Mouse (Mus musculus) stomach, embryonic 16.5 days (tissue): ENCODE results near the gene Napa. TPM values are rescaled to one million over a fixed set of nuclear protein-coding genes. Genes with fewer than 3 reads are reported as not detected.

ENCODE experiments used
- ATAC-seq: fragments of 200-750 bp; cut with Nextera tagmentation; 2 replicates; pipeline ENCODE4 v1.8.0; 2017; ENCODE audit warnings: moderate number of reproducible peaks, moderate TSS enrichment; ENCODE audit not compliant: insufficient read depth, low FRiP score
- H3K27ac ChIP-seq: fragments of 300-500 bp; sonication (generic); 2 replicates; pipeline ENCODE4 v1.5.1; 2014; ENCODE audit warnings: low read length
- H3K27me3 ChIP-seq: fragments of 300-500 bp; sonication (generic); 2 replicates; pipeline ENCODE4 v1.6.1; 2014; ENCODE audit warnings: low read length, control low read depth, mixed read lengths; ENCODE audit not compliant: control insufficient read depth, insufficient read depth
- H3K36me3 ChIP-seq: fragments of 300-500 bp; sonication (generic); 2 replicates; pipeline ENCODE4 v1.6.1; 2014; ENCODE audit warnings: low read length; ENCODE audit not compliant: control insufficient read depth, insufficient read depth
- H3K4me1 ChIP-seq: fragments of 300-500 bp; sonication (generic); 2 replicates; pipeline ENCODE4 v1.6.1; 2014; ENCODE audit warnings: low read length, control low read depth, mixed read lengths; ENCODE audit not compliant: control insufficient read depth, insufficient read depth
- H3K4me2 ChIP-seq: fragments of 300-500 bp; sonication (generic); 2 replicates; pipeline ENCODE4 v1.6.1; 2014; ENCODE audit warnings: low read depth, low read length, mixed read lengths
- H3K4me3 ChIP-seq: fragments of 300-500 bp; sonication (generic); replicated peaks from 2 replicates; pipeline ENCODE4 v1.5.1; 2014; ENCODE audit warnings: mild to moderate bottlenecking, low read length
- H3K9ac ChIP-seq: fragments of 300-500 bp; sonication (generic); 2 replicates; pipeline ENCODE4 v1.6.1; 2014; ENCODE audit warnings: low read length
- H3K9me3 ChIP-seq: fragments of 300-500 bp; sonication (generic); replicated peaks from 2 replicates; pipeline ENCODE4 v1.6.1; 2016; ENCODE audit warnings: low read length, control low read depth; ENCODE audit not compliant: control insufficient read depth
- WGBS: fragments of 180-500 bp; shearing (Covaris S2); extraction: QIAGEN DNeasy Blood & Tissue Kit; methylation state at CpG from one replicate; pipeline ENCODE4 v1.1.7; 2014; 5-methylcytosine and 5-hydroxymethylcytosine counted together
- polyA plus RNA-seq: library from polyadenylated mRNA; unstranded; fragments of >200 nt; fragmentation: Nextera tagmentation; extraction: Ambion mirVana; gene quantifications from 2 replicates; pipeline ENCODE4 v1.2.1, GENCODE M21; 2015

Gene Napa
- polyA plus RNA-seq = 206 and 230 TPM in 2 replicates

DNA sequence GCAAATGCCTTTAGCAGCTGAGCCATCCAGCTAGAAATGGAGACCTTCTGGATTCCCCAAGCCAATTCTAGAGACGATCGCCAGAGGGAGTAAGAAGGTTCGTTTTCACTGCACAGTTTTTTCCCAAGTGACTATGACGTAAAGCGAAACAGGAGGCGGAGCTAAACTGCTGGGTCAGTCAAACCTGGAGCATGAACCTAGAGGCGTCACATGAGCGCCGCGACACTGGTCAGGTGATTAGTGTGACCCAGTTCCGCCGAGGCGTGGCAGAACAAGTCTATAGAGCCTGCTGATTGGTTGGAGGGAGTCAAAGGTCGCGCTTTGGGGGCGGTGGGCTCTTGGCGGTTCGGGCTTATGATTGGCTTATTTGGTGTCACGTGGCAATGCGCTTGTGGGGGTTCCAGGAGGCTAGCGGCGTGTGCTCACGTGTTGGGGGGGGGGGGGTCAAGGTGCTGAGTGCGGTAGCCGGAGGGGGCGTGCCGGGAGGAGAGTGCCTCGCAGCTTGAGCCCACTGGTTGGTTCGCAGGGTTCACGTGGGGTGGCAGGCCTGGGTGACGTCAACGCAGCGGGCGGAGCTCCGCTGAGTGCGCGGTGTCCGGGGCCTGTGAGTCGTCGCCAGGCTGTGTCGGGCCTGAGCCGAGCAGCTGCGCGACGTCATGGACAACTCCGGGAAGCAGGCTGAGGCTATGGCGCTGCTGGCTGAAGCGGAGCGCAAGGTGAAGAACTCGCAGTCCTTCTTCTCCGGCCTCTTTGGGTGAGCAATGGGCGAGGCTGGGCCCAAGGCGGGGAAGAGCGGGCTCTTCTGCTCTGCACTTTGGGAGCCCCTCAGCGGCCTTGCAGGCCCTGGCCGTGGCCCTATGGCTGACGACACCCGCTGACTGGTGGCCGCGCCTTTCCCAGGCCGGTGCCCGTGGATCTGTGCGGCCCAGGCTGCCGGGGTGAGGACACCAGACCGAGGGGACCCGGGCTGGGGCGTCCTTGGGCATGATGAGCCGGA lies at the start of gene Napa:
Gene Napa (plus strand): TSS at position 438 of the 997 bp plus-strand sequence.
- peak within 1 kb of the TSS; percentile 93 for H3K4me2 ChIP-seq
- peak within 1 kb of the TSS; percentile 99 for H3K9ac ChIP-seq
- no peaks in the 10 kb centered on the region for H3K9me3 ChIP-seq
- WGBS = under 1% methylated on average over 68 of the region's 68 CpGs
- H3K36me3 ChIP-seq = no peaks in the 10 kb centered on the region
- ATAC-seq = peak; percentile 98
- peaks cover 8% of the 10 kb centered on the region for H3K4me1 ChIP-seq
- no peaks in the 10 kb centered on the region for H3K27me3 ChIP-seq
- peak within 1 kb of the TSS; percentile 88 for H3K27ac ChIP-seq
- H3K4me3 ChIP-seq = peak within 1 kb of the TSS; percentile 89

DNA sequence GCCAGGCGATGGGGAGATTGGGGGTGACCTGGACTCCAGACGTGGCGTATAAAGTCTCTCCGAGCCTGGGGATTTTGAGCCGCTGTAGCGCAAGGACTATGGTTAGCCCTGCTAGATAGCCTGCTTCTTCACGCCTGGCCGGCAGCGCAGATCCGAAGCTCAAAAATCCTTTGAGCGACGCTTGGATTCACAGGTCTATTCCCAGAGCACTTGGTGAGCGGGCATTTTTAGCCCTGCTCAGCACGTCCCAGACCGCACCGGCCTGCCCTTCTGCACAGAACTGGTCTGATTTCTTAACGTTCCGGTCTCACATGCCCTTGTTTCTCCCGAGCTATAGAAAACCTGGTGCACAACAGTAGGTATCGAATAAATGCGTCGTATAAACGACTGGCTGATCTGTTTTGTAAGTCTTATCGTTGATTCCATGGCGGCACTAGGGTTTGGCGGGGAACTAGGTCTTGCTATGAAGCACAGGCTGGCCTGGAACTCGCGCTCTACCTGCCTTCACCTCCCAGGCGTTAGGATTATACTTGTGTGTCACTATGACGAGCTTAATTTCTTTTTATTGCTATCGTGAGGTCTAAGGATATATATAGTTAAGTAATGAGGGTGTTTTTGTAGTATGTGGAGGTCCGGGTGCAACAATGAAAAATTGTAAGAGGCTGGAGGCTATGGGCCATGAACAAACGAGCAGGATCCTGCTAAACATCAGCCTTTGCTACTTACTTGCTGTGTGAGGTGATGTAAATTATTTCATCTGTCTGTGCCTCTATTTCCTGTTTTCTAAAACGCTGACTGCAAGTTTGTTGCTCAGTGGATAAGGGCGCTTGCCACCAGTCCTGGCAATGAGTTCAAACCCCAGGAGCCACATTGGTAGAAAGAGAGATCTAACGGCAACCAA lies 49.3 kb upstream of the Napa start:
- Histone ChIP-seq H3K4me1 (peaks cover 36% of the 10 kb centered on the region), H3K9ac (peak overlapping the region; percentile 84)
- WGBS = 6% methylated on average over 36 of the region's 36 CpGs

DNA sequence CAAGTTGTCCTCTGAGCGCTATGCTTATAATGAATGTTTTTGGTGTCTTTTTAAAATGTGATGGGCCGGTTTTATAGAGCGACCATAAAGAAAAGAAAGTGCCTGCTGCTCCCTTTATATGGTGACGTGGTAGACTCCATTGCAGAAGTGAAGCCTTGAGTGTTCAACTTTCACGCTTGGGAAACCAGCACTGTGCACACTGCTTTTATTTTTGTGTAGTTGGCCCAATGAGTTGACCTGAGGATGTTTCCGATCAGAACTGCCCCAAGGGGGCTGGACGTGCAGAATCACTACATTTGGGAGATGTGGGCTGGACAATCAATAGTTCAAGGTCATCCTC lies 48.7 kb upstream of the Napa start:
- Histone ChIP-seq H3K4me1 (peaks cover 30% of the 10 kb centered on the region), H3K9me3 (no peaks in the 10 kb centered on the region), H3K4me3 (peak overlapping the region; percentile 88), H3K36me3 (no peaks in the 10 kb centered on the region), H3K9ac (peak overlapping the region; percentile 84), H3K4me2 (peak overlapping the region; percentile 67), H3K27me3 (no peaks in the 10 kb centered on the region), H3K27ac (peak overlapping the region; percentile 79; the same call in 1 of the 2 replicates)
- 72% methylated on average over 7 of the region's 7 CpGs for WGBS
- no peak for ATAC-seq

More for the DNA sequence above, 49.3 kb upstream of the Napa start:
- no peaks in the 10 kb centered on the region for H3K27me3 ChIP-seq
- H3K9me3 ChIP-seq = no peaks in the 10 kb centered on the region
- peak overlapping the region; percentile 79 for H3K27ac ChIP-seq
- ATAC-seq = no peak
- H3K36me3 ChIP-seq = no peaks in the 10 kb centered on the region
- H3K4me3 ChIP-seq = peak overlapping the region; percentile 88
- peak overlapping the region; percentile 67 for H3K4me2 ChIP-seq

DNA sequence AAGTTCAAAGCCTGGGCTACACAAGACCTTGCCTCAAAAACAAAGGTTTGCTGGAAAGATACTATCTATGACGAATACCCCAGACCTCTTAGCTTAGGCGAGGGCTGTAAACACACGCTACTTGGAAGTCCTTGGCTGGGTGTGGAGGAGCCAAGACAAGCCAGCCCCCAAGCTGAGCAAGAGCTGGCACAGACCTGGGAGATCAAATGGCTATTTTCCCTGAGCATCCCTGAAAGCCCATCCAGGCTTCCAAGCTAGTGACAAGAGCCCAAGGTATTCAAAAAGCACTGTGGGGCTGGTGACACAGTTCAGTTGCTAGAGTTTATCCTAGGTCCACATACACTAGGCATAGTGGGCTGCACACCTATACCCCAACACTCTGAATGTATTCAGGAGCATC lies 47.7 kb upstream of the Napa start:
- Histone ChIP-seq H3K9me3 (no peaks in the 10 kb centered on the region), H3K36me3 (no peaks in the 10 kb centered on the region), H3K27me3 (no peaks in the 10 kb centered on the region), H3K4me2 (peak overlapping the region; percentile 67; the same call in 1 of the 2 replicates), H3K4me1 (peaks cover 20% of the 10 kb centered on the region), H3K9ac (no peak overlapping the region; the same call in 1 of the 2 replicates), H3K4me3 (no peak overlapping the region), H3K27ac (no peak overlapping the region)
- no peak for ATAC-seq
- 86% methylated on average over 3 of the region's 3 CpGs for WGBS

DNA sequence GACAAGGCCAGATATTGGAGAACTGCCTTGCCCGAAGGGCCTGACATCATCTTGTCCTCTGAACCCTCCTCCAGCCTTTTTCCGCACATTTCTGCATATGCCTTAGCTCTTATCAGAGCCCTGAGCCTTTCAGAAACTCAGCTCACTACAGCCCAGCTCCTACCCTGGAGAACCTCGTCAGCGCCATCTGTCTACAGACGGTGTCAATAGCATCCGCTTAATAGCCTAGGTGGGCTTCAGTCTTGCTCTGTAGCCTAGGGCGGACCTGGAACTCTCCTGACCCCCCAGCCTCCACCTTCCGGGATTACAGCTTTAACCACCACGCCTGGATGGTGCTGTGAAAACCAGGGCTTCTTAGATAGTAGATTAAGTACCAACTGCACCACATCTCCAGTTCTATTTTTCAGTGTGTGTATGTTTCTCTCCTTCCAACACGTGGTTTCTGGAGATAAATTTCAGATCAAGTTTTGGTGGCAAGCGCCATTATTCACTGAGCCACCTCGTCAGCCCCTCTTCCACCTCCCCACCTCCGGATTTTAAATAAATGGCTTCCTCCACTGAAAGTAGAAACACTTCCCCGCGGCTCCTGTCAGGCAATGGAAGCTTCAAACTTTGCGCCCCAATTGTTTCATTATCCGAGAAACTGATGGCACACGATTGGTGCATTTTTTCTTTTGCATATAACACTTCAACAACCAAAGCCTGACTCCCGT lies 46.2 kb upstream of the Napa start:
- Histone ChIP-seq H3K4me3 (peak overlapping the region; percentile 69), H3K9me3 (no peaks in the 10 kb centered on the region), H3K27me3 (no peaks in the 10 kb centered on the region), H3K9ac (peak overlapping the region; percentile 81), H3K4me1 (peaks cover 12% of the 10 kb centered on the region), H3K36me3 (no peaks in the 10 kb centered on the region), H3K27ac (peak overlapping the region; percentile 95), H3K4me2 (peak overlapping the region; percentile 79)
- ATAC-seq = peak; percentile 27; the same call in 1 of the 2 replicates
- WGBS = 4% methylated on average over 19 of the region's 19 CpGs

DNA sequence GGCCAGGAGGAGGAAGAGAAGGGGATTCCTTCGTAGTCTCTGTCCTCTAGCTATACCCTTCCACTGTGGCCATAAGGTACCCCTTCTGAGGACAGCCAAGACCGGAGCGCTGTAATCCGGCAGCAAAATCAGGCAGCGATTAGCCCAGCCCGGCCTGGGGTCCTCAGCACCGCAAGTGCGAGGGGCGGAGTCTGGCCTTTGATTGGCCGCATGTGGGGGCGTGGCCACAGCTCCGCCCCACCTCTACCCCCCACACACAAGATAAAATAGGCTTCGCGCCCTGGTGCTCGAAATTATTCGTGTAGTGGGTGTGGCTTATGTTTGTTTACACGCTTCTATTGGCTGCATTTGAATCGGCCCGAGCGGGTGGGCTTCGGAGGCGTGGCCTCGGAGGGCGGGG lies 45.6 kb upstream of the Napa start:
- Histone ChIP-seq H3K27me3 (no peaks in the 10 kb centered on the region), H3K9ac (peak overlapping the region; percentile 81), H3K4me3 (peak overlapping the region; percentile 69), H3K27ac (peak overlapping the region; percentile 95), H3K4me2 (peak overlapping the region; percentile 79), H3K36me3 (no peaks in the 10 kb centered on the region), H3K9me3 (no peaks in the 10 kb centered on the region), H3K4me1 (peaks cover 12% of the 10 kb centered on the region)
- WGBS = under 1% methylated on average over 24 of the region's 24 CpGs
- ATAC-seq = peak; percentile 82

DNA sequence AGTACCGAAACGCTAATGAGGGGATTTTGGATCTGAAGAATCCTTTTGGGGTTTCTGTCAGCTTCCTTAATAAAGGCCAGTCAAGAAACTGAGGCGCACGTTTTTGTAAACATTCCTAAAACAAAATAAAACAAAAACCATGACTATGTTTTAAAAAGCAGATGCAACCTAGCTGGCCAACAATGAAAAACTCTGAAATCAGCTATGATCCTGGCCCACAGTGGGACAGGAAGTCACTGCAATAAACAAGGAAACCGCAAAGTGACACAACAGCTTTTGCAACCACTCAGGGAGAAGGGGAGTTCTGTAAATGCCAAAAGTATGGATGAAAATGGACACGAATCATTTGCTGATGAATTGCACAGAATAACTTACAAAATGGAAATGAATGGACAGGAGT lies 45.2 kb upstream of the Napa start:
- Histone ChIP-seq H3K36me3 (no peaks in the 10 kb centered on the region), H3K27me3 (no peaks in the 10 kb centered on the region), H3K9me3 (no peaks in the 10 kb centered on the region), H3K27ac (peak overlapping the region; percentile 54), H3K9ac (peak overlapping the region; percentile 31; the same call in 1 of the 2 replicates), H3K4me1 (peaks cover 12% of the 10 kb centered on the region), H3K4me3 (peak overlapping the region; percentile 69), H3K4me2 (peak overlapping the region; percentile 79)
- ATAC-seq = no peak
- 9% methylated on average over 6 of the region's 6 CpGs for WGBS

DNA sequence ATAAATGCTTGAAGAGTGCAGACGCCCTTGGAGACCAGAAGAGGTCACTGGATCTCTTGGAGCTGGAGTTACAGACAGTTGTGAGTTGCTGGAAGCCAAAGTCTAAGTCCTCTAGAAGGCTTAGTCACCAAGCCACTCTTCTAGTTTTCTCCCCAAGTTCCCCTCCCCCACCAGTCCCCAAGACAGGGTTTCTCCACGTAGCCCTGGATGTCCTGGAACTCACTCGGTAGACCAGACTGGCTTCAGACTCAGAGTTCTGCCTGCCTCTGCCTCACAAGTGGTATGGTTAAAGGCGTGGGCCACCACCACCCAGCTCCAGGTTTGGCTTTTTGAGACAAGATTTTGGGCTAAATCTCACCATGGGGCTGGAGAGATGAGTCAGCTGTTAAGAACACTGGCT lies 43.3 kb upstream of the Napa start:
- Histone ChIP-seq H3K4me2 (no peak overlapping the region), H3K4me1 (peaks cover 3% of the 10 kb centered on the region), H3K36me3 (no peaks in the 10 kb centered on the region), H3K9ac (no peak overlapping the region), H3K9me3 (no peaks in the 10 kb centered on the region), H3K27me3 (no peaks in the 10 kb centered on the region), H3K4me3 (no peak overlapping the region), H3K27ac (no peak overlapping the region)
- WGBS = 64% methylated on average over 4 of the region's 4 CpGs
- no peak for ATAC-seq
